Mouse (Mus musculus) hematopoietic stem cell, adult 5-6 weeks (primary cell): Measurements from ENCODE around the gene Timm17a. TPM values are rescaled to one million over a fixed set of nuclear protein-coding genes. Genes with fewer than 3 reads are reported as not detected.

ENCODE experiments used
- ATAC-seq, 2 experiments: fragments of 125-278 bp in 1 of 2; replicated peaks in 1 of 2; 2 replicates each; pipeline ENCODE4 v1.8.0; 2016 to 2017; ENCODE audit warnings: inconsistent platforms in 2 of 2, mild to moderate bottlenecking in 2 of 2, moderate number of reproducible peaks in 2 of 2, low read depth in 1 of 2, moderate TSS enrichment in 1 of 2; ENCODE audit not compliant: low FRiP score in 2 of 2, poor library complexity in 2 of 2, severe bottlenecking in 2 of 2, insufficient read depth in 1 of 2, low TSS enrichment in 1 of 2
- total RNA-seq: library from RNA; stranded (forward); fragments of 172-1452, 232-1000 nt; gene quantifications from 2 replicates; pipeline ENCODE4 v1.2.3, GENCODE M21; 2017

Gene Timm17a
- total RNA-seq, result 25.2 and 42.1 TPM in 2 replicates

GRCm38 (mm10) chr1:135313284-135314031 lies at the start of gene Timm17a:
Timm17a (minus strand) TSS chr1:135313778.
- peak; percentile 100 for ATAC-seq

- ATAC-seq, result no peak
These were observed 48.5 kb upstream of the Timm17a start for GRCm38 (mm10) chr1:135362115-135362514.

DNA sequence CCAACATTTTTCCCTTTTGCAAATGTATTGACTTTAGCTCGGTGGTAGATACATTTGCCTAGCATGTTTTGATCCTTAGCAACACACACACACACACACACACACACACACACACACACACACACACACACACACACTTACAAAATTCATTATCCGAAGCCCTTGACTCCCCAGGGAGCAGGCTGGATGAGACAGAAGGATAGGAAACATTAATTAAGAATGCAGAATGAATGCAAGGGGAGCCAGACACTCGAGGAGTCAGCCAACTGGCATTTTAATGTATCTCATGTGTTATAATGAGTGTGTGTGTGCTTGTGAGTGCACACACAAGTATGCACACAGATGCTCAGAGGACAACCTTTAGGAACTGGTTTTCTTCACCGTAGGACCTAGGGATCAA lies 47.9 kb upstream of the Timm17a start:
- no peak for ATAC-seq

DNA sequence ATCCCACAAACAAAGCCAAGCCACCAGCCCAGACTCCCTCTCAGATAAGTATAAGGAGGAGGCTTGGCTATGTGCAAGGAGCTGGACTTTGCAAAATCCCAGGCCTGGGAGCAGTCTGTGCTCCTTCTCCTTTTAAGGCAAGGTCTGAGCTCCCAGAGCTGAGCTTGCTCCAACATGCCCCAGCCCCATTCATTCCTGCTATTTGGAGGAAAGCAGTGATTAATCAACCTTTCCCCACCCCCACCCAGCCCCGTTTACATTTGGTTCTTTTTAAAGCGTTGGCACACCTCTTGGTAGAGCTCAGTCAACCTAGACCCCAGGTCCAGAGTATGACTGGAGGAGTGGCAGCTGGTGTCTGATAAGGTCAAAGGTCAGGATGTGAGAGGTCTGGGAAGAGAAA lies 45.5 kb upstream of the Timm17a start:
- ATAC-seq, result no peak

- ATAC-seq, result no peak
These were observed 38.4 kb upstream of the Timm17a start for GRCm38 (mm10) chr1:135351953-135352352.

DNA sequence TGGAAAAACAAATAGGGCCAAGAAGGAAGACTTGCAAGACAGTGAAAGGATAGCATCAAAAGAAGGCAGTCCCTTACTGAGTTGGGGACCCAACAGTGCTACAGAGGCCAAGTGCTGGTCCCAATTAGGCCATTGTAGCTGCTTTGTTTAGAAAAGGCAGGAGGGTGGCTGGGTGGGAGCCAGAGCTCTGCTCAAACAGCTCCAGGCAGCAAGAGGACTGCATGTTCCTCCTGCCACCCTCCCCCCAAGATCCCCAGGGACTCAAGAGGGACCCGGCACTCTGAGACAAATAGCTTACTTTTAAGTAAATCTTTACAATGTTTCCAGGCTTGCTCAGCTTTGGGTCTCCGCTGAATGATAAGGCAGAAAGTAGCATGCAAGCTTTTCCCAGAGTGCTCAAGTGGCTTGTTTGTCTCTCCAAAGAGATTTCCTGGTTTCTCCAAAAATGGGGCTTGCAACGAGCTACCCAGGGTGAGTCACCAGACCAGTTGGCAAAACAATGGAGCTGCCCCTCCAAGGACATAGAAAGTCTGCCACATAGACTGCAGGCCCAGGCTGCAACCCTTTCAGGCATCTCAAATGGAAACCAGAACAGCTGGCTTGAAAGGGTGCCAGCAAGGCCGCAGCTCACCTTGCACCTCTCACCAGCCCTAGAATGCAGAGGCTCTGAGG lies 34.1 kb upstream of the Timm17a start:
- ATAC-seq, result no peak

- ATAC-seq, result no peak
These were observed 33.3 kb upstream of the Timm17a start for GRCm38 (mm10) chr1:135346891-135347290.

DNA sequence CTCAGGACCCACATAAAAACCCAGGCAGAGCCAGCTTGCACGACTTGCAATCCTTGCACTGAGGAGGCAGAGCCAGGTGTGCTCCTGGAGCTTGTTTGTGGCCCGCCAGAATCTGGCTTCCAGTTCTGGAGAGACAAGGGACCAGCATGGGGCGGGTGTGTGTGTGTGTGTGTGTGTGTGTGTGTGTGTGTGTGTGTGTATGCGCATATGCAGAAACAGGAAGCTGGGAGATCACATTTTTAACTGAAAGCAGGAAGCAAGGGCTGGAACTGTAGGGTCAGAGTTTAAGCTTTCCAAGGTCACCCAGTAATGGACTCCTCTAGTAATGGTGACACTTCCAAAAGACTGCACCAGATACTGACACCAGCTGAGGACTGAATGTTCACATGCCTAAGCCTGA lies 30.4 kb upstream of the Timm17a start:
- ATAC-seq, result no peak

- no peak for ATAC-seq
These were observed 28.4 kb upstream of the Timm17a start for GRCm38 (mm10) chr1:135341947-135342346.

- no peak for ATAC-seq
These were observed 17.0 kb upstream of the Timm17a start for GRCm38 (mm10) chr1:135330578-135330977.

DNA sequence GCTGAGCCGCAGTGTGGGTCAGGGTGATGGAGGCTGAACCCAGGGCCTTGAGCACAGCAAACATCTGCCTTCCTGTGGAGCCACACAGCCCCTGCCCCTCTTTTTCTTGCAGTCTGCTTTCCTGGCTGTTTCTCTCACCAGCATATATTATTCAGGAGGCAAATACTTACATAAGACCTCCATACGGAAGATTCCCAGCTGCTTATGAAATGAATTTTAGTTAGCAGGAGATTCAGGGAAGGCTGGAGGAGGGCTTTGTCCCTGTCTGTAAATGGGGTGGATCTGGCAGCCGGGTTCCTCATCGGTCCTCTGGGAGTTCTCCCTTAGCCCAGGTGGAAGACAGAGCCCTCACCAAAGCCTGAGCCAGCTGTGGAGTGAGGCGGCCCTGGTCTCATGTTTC lies 14.8 kb upstream of the Timm17a start:
- no peak for ATAC-seq

DNA sequence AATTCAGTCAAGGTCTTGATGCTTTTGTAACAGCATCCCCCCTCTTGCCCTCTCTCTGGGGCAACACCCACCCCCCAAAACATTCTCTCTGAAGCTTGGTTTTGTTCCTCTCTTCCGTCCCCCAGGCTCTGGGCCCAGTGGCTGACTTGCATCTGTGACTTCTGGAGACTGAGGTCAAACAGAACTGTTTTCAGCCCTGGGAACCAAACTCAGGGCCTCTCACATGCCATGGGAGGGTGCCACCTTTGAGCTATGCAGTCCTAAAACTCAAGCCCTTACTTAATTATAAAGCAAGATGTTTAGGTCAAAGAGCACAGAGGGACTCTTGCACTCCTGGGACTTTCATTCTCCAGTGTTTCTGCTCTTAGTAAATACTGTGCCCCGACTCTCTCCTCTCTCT lies 12.4 kb upstream of the Timm17a start:
- no peak for ATAC-seq

DNA sequence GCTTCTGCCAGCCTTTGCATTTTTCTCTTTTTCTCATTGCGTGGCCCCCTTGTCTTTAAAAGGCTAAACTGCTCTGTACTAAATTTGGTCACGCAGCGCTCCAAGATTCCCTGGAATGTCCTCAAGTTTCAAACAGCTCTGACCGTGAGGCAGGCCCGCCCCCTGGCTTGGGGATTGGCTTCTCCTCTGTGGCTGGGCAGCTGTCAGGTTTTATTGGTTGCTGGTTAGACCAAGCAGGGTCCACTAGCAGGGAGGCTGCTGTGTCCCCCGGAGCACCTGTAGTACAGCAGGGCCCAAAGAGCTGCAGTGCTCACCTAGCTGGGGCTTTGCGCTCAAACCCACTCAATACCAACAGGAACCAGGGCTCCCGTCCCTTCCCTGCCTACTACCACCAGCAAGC lies 11.0 kb upstream of the Timm17a start, which contains the start of gene Lmod1:
TSS of gene Lmod1 (plus strand) at position 237 of the 400 bp plus-strand sequence.
- ATAC-seq, result no peak

DNA sequence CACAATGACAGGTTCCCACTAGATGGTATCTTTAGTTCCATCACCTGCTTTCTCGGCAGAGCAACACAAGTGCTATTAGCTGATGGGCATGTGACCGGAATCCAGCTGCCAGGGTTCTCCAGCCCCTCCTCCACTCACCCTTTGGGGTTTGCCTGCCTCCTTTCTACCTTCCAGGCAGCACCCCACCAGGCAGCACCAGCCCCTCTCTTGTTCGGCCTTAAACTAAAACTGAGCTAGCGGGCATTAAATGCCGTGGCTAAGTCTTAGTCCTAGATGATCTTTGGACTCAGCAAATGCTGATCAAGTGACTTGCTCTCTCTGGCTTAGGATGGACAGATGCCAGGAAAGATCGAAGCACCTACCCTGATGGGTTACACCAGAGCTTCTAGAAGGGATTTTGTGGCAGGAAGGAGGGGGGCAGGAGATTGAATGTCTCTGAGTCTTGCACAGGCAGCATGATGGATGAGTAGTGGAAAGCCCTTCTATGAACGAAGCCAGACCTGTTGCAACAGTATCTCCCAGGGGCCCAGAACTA lies 9.9 kb upstream of the Timm17a start:
- ATAC-seq, result no peak

- no peak for ATAC-seq
These were observed 1.4 kb downstream of the Timm17a start for GRCm38 (mm10) chr1:135312201-135312600.

DNA sequence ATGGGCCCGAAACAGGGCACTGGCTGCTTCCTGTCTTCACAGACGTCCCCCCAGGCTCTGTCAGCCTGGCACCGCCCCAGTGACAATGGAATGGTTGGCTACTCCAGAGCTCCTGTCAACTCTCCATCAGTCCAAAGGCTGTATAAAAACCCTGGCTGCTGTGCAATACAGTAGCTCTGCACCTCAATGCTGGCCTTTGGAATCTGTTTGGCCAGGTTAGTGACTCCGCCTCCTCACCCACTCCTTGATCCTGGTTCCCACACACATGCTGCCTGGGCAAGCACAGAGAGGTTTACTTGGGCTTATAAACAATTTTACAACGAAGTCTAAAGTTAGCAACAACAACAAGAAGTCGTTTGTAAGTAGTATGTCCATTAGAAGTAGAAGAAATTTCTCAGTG lies 2.2 kb downstream of the Timm17a start:
- no peak for ATAC-seq

- no peak for ATAC-seq
These were observed 22.7 kb downstream of the Timm17a start for GRCm38 (mm10) chr1:135290908-135291307.

DNA sequence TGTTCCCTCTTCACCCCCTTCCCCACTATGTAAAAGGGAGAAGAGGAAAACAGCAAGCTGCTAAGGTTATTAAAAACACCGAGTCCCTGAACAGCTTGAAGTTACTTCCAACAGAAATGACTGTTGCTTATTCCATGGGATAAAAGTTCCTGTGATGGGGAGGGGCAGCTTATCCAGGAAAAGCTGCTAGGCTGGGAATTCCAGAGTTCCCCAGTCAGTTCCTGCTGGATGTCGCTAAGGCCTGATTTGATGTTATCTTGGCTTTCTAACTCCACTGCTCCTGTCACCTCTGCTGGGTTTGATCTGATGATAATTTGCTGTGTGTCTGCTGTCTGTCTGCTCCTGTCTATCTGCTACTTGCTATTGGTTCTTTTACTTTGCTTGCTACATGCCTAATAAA lies 27.3 kb downstream of the Timm17a start:
- ATAC-seq, result no peak
